Mouse (Mus musculus) kidney, postnatal 14 days (tissue): Measurements from ENCODE around the gene Gm11555.
"Not testable (repeated sequence)": the region's sequence is repeated elsewhere in the genome, so short reads cannot be mapped to it uniquely, and the experiment has no call there.

Experiments used
- DNase-seq: peaks from one replicate; pipeline ENCODE4 v3.0.0; 2022; ENCODE audit warnings: mixed read lengths

Gene Gm11555

DNA sequence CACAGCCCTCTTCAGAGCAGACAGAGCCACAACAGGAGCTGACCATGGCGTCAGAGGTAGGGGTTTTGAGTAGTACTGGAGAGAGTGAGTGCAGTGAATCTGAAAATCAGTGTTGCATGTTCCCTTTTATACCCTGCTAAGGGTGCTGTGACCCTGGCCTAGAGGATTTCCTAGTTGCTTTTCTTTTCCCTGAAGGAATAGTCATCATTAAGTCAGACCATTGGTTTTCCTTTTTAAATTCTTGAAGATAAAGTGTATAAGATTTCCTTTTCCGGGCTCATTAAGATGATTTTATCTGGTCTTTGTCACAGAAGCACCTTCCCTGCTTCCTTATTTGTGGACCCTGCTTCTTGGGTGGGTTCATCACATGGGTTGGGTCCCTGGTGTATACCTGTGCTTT, at the start of gene Gm11555:
Gene Gm11555 (minus strand): TSS at position 101 of the 400 bp plus-strand sequence.
- DNase-seq, result no peak

DNA sequence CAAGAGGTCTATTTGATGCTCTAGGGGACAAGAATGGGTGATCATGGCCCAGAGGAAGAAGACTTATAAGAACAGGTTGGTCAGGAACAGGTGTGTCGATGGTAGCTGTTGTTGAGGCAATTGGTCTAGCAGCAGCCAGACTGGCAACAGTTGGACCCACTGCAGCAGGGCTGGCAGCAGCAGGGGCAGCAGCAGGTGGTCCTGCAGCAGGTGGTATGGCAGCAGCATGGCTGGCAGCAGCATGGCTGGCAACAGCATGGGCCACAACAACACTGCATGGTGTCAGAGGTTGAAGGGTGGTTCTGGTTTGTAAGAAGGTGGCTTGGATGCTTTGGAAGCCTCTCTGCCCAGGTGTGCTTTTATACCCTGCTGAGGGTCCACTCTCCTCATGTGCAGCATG, 40.4 kb upstream of the Gm11555 start, which contains the start of gene Gm14190:
Gene Gm14190 (minus strand): TSS at position 278 of the 400 bp plus-strand sequence.
- no peak for DNase-seq

DNA sequence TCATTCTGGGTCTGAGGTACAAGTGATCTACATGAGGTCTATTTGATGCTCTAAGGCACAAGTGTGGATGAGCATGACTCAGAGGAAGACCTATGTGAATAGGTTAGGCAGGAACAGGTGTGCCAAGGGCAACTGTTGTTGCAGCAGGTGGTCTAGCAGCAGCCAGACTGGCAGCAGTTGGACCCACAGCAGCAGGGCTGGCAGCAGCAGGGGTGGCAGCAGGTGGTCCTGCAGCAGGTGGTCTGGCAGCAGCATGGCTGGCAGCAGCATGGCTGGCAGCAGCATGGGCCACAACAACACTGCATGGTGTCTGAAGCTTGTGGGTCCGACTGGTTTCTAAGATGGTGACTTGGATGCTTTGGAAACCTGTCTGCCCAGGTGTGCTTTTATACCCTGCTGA, 35.2 kb upstream of the Gm11555 start:
- not testable (repeated sequence) for DNase-seq

DNA sequence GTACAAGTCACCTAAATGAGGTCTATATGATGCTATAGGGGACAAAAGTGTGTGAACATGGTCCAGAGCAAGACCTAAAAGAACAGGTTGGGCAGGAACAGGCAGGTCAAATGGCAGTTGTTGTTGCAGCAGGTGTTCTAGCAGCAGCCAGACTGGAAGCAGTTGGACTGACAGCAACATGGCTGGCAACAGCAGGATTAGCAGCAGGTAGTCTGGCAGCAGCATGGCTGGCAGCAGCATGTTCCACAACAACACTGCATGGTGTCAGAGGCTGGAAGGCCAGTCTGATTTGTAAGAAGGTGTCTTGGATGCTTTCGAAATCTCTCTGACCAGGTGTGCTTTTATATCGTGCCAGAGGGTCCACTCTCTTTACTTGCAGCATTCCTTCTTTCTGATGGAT, 33.4 kb upstream of the Gm11555 start:
- no peak for DNase-seq

DNA sequence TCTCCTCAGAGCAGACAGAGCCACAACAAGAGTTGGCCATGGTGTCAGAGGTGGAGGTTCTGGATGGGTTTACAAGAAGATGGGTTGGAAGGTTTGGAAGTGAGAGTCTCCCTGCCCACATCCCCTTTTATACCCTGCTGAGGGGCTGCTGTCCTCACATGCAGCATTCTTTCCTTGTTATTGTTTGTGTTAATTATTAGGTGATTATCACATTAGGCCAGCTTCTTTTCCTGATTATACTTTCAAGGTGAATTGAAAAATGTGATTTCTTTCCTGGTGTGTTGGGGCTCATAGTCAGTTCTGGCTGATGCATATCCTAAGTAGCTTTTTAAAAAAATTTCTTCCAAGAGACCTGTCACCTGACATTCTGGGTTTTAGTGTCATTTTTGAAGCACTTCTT, 15.8 kb upstream of the Gm11555 start, which contains the start of gene Krtap4-6:
Gene Krtap4-6 (minus strand): TSS at position 101 of the 400 bp plus-strand sequence.
- no peak for DNase-seq

- DNase-seq, result no peak
These were observed 12.8 kb upstream of the Gm11555 start for GRCm38 (mm10) chr11:99662802-99663201.

- DNase-seq, result no peak
These were observed 9.2 kb upstream of the Gm11555 start for GRCm38 (mm10) chr11:99659256-99659655.

GRCm38 (mm10) chr11:99658467-99659010, 8.5 kb upstream of the Gm11555 start, which contains the start of gene Gm11563:
TSS of gene Gm11563 (minus strand) at chr11:99658960.
- DNase-seq, result not testable (repeated sequence)

DNA sequence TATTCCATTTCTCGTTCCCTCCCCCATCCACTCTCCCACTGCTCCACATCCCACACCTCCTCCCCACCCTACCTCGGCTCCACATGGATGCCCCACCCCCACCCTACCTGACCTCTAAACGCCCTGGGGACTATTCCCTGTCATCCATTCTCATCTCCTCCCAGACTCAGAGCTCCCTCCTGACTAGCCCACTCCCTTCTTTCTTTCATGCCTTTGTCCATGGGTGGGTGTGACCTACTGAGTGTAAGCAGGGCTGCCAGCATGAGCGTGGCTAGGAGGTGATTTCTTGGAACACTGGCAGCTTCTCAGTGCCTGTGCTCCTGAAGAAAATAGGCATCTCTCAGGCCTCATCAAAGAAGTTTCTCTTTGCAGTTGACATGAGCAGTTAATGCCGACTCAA, 7.0 kb upstream of the Gm11555 start:
- DNase-seq, result no peak

DNA sequence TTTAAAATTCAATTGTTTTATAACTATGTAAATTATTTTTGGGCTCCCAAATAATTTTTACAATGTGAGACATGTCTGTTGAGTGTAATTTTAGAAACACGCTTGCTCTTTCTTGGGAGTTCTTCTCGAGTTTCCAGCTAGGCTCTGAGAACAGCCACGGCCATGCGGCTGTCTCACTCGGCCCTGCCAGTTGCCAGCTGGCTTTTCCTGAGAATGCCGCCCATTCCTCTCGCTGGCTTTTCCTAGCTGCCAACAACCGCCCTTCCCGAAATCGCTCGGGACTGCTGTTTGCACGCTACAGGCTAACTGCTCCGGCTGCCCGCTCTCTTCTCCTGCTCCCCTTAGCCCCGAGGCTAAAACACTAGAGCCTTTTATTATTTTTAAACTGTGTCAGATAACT, 3.6 kb downstream of the Gm11555 start:
- no peak for DNase-seq

GRCm38 (mm10) chr11:99644351-99644750, 5.7 kb downstream of the Gm11555 start:
- no peak for DNase-seq

DNA sequence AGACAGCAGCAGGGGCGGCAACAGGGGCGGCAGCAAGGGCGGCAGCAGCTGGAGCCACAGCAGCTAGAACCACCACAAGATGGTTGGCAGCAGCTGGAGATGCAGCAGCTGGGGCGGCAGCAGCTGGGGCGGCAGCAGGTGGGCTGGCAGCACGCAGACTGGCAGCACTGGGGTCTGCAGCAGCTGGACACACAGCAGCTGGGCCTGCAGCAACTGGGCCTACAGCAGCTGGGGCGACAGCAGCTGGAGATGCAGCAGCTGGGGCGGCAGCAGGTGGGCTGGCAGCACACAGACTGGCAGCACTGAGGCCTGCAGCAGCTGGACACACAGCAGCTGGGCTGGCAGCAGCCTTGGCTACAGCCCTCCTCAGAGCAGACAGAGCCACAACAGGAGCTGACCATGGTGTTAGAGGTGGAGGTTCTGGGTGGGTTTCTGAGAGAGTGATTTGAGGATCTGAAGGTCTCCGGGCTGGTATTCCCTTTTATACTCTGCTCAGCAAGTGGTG, 6.3 kb downstream of the Gm11555 start, which contains the start of gene Krtap4-7:
Gene Krtap4-7 (minus strand): TSS at position 455 of the 505 bp plus-strand sequence.
- not testable (repeated sequence) for DNase-seq

DNA sequence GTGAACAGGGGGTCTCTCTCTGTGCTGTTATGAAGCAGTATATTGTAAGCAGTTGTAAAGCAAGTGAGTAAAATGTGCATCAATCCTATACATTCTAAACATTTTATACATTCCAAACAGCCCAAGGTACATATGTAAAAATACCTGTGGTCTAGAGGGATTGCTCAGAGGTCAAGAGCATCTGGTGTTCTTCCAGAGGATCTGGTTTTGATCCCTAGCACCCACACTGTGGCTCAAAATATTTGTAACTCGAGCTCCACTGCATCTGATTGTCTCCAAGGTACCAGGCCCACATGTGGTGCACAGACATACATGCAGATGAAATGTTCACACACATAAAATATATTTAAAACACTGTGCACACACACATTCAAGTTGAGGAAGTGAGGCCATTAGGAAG, 9.1 kb downstream of the Gm11555 start:
- no peak for DNase-seq

- DNase-seq, result no peak
These were observed 12.9 kb downstream of the Gm11555 start for GRCm38 (mm10) chr11:99637086-99637485.

DNA sequence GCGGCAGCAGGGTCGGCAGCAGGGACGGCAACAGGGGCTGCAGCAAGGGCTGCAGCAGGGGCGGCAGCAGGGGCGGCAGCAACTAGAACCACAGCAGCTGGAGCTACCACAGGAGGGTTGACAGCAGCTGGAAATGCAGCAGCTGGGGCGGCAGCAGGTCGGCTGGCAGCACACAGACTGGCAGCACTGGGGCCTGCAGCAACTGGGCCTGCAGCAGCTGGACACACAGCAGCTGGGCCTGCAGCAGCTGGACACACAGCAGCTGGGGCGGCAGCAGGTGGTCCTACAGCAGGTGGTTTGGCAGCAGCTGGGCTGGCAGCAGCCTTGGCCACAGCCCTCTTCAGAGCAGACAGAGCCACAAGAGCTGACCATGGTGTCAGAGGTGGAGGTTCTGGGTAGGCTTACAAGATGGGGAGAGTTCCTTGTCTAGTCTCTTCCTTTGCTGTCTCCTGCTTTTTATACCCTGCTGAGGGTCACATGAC, 15.3 kb downstream of the Gm11555 start, which contains the start of gene Krtap4-2:
Gene Krtap4-2 (minus strand): TSS at position 432 of the 482 bp plus-strand sequence.
- no peak for DNase-seq

DNA sequence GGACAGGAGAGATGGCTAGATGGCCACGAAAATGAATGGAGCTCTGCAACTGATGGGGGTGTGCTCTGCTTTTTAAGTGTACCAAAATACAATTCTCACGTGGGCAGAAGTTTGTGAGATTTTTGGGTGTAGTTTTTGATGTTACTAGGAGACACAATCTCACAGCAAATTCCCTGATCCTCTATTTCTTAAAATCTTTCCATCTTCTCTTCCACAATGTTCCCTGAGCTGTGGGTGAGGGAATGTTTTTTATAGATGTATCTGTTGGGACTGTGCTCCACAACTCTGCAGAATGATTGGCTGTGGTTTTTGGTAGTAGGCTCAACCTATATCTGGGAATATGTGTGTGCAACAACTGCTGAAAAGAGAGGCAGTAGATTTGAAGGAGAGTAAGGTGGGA, 16.7 kb downstream of the Gm11555 start:
- no peak for DNase-seq

DNA sequence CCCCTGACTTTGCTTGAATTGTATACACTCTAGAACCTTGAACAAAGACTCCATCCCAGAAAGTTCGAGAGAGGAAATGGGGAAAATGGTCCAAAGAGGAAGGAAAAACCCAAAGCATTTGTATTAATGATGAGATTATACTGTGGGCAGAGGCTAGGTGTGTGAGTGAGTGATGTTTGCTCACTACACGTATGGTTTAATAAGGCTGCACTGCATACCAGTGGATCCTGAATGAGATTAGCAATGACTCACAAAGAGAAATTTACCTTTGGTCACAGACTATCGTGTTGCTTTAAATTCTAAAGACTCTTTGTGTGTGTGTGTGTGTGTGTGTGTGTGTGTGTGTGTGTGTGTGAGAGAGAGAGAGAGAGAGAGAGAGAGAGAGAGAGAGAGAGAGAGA, 19.1 kb downstream of the Gm11555 start:
- DNase-seq, result no peak

DNA sequence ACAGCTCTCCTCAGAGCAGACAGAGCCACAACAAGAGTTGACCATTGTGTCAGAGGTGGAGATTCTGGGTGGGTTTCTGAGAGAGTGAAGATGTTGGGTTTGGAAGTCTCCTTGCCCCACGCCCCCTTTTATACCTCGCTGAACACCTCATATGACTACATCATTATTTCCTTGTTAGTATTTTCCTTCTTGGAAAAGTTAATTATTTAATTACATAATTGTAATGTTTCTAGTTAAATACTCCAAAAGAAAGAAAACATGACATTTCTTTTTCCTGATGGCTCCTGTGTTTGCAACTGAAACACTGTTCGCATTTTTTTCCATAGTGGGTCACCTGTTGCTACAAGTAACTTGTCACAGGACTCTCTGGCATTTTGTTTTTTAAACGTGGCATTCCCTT, 21.9 kb downstream of the Gm11555 start, which contains the start of gene Krtap4-1:
Gene Krtap4-1 (minus strand): TSS at position 101 of the 400 bp plus-strand sequence.
- DNase-seq, result no peak

- DNase-seq, result no peak
These were observed 29.7 kb downstream of the Gm11555 start, which contains the start of gene Gm11562 for GRCm38 (mm10) chr11:99620335-99620734. TSS of gene Gm11562 (minus strand) at chr11:99620435.

GRCm38 (mm10) chr11:99614796-99615363, 35.2 kb downstream of the Gm11555 start, which contains the start of gene Krtap2-4:
TSS of gene Krtap2-4 (minus strand) at chr11:99614846.
- DNase-seq, result no peak

GRCm38 (mm10) chr11:99610089-99610488, 39.9 kb downstream of the Gm11555 start, which contains the start of gene Gm11937:
TSS of gene Gm11937 (minus strand) at chr11:99610189.
- not testable (repeated sequence) for DNase-seq

DNA sequence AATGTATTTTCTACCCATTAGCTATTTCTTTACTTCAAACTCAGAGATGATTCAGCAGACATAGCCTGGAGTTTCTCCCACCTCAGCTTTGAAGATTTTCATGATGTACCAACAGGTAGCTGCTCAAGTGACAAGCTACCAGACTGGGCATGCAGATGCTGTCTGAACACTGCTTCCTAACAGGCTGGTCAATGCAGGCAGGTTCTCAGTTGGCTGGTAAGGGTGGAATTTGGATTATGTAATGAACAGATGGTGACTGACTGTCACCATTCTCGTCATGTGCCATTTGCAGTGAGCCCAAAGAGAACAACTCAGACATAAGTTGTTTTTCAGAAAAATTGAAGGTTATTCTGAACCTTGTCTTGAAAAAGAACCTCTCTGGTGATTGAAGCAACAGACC, 40.9 kb downstream of the Gm11555 start:
- no peak for DNase-seq

- DNase-seq, result not testable (repeated sequence)
These were observed 46.8 kb downstream of the Gm11555 start, which contains the start of gene Gm11938 for GRCm38 (mm10) chr11:99603208-99603607. TSS of gene Gm11938 (minus strand) at chr11:99603308.
